Mouse (Mus musculus) heart, embryonic 16.5 days (tissue): Measurements from ENCODE around the gene Cox19. TPM values are rescaled to one million over a fixed set of nuclear protein-coding genes. Genes with fewer than 3 reads are reported as not detected.
A peak's percentile ranks its signal among the peaks of the same experiment; 100 is the strongest.

Experiments used
- ATAC-seq: fragments of 200-750 bp; cut with Nextera tagmentation; replicated peaks from 2 replicates; pipeline ENCODE4 v1.8.0; 2017; ENCODE audit warnings: moderate number of reproducible peaks; ENCODE audit not compliant: insufficient read depth, low FRiP score; ENCODE audit errors: extremely low read depth
- H3K27ac ChIP-seq: fragments of 300-500 bp; sonication (generic); 2 replicates; pipeline ENCODE4 v1.5.1; 2014; ENCODE audit warnings: mild to moderate bottlenecking, low read length, control low read depth, moderate library complexity
- H3K27me3 ChIP-seq: fragments of 300-500 bp; sonication (generic); 2 replicates; pipeline ENCODE4 v1.6.1; 2014; ENCODE audit warnings: low read length, mixed read lengths; ENCODE audit not compliant: control insufficient read depth, insufficient read depth
- H3K36me3 ChIP-seq: fragments of 300-500 bp; sonication (generic); 2 replicates; pipeline ENCODE4 v1.6.1; 2014; ENCODE audit not compliant: control insufficient read depth, insufficient read depth
- H3K4me1 ChIP-seq: fragments of 300-500 bp; sonication (generic); 2 replicates; pipeline ENCODE4 v1.6.1; 2014; ENCODE audit warnings: low read length, mixed read lengths; ENCODE audit not compliant: control insufficient read depth, insufficient read depth
- H3K4me2 ChIP-seq: fragments of 300-500 bp; sonication (generic); 2 replicates; pipeline ENCODE4 v1.6.1; 2014; ENCODE audit warnings: low read depth, mild to moderate bottlenecking, control low read depth, low read length
- H3K4me3 ChIP-seq: fragments of 300-500 bp; sonication (generic); 2 replicates; pipeline ENCODE4 v1.5.1; 2014; ENCODE audit warnings: mild to moderate bottlenecking, control low read depth, low read length
- H3K9ac ChIP-seq: fragments of 300-500 bp; sonication (generic); 2 replicates; pipeline ENCODE4 v1.6.1; 2014; ENCODE audit warnings: low read length, control low read depth
- H3K9me3 ChIP-seq: fragments of 300-500 bp; sonication (generic); replicated peaks from 2 replicates; pipeline ENCODE4 v1.6.1; 2016; ENCODE audit warnings: low read length; ENCODE audit not compliant: control insufficient read depth
- WGBS: fragments of 180-500 bp; shearing (Covaris S2); extraction: QIAGEN DNeasy Blood & Tissue Kit; methylation state at CpG from one replicate; pipeline ENCODE4 v1.1.7; 2014; 5-methylcytosine and 5-hydroxymethylcytosine counted together
- polyA plus RNA-seq: library from polyadenylated mRNA; unstranded; fragments of >200 nt; fragmentation: Nextera tagmentation; extraction: Ambion mirVana; gene quantifications from 2 replicates; pipeline ENCODE4 v1.2.1, GENCODE M21; 2015

The Cox19 gene
- polyA plus RNA-seq, 1 experiment from 2014 or later: 75.7 TPM

DNA sequence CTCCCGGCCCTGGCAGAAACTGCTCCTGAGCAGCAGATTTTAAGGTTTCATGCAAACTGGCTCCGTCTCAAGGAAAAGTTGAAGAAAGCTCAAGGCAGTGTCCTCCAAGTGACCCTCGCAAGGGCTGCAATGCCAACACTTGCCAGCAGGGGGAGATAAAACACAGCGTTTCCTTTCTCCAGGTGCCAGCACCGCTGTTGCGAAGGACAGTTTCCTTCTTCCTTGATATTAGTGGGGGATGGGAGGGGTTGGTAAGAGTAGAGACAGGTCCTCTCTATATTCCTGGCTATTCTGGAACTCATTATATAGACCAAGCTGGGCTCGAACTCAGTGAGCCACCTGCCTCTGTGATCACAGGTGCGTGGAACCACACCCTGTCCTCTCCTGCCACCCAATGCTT lies 19.5 kb downstream of the Cox19 start:
- no peaks in the 10 kb centered on the region for H3K9me3 ChIP-seq
- WGBS: 20% methylated on average over 8 of the region's 8 CpGs
- H3K4me2 ChIP-seq: no peak overlapping the region
- H3K27me3 ChIP-seq: no peaks in the 10 kb centered on the region; the same call in 1 of the 2 replicates
- no peak overlapping the region for H3K4me3 ChIP-seq
- peak overlapping the region; percentile 39; the same call in 1 of the 2 replicates for H3K9ac ChIP-seq
- peaks cover 13% of the 10 kb centered on the region for H3K4me1 ChIP-seq
- peaks cover 3% of the 10 kb centered on the region; the same call in 1 of the 2 replicates for H3K36me3 ChIP-seq
- ATAC-seq: no peak
- no peak overlapping the region for H3K27ac ChIP-seq

DNA sequence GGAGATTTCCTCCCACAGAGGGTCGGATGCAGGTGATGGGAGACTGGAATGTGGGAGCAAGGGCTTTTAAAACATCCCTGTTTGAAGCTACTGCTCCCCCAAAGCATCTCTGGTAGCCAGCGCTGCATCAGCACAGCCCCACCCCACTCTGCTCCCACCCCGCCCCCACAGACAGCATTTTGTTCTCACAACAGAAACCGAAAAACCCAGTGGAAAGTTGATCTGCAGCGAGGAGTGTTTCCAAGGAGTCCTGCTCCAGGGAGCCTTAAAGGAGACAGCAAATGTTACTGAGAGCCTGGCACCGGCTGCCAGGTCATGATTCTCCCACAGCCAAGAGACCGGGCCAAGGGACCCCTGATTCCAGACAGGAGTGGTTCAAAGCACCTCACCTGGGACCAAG lies 20.5 kb downstream of the Cox19 start:
- no peak overlapping the region for H3K4me2 ChIP-seq
- WGBS: 75% methylated on average over 7 of the region's 7 CpGs
- H3K27ac ChIP-seq: no peak overlapping the region
- no peak overlapping the region for H3K9ac ChIP-seq
- H3K4me1 ChIP-seq: peaks cover 13% of the 10 kb centered on the region
- H3K9me3 ChIP-seq: no peaks in the 10 kb centered on the region
- no peak overlapping the region for H3K4me3 ChIP-seq
- no peaks in the 10 kb centered on the region for H3K36me3 ChIP-seq
- H3K27me3 ChIP-seq: peaks cover 8% of the 10 kb centered on the region
- ATAC-seq: no peak

DNA sequence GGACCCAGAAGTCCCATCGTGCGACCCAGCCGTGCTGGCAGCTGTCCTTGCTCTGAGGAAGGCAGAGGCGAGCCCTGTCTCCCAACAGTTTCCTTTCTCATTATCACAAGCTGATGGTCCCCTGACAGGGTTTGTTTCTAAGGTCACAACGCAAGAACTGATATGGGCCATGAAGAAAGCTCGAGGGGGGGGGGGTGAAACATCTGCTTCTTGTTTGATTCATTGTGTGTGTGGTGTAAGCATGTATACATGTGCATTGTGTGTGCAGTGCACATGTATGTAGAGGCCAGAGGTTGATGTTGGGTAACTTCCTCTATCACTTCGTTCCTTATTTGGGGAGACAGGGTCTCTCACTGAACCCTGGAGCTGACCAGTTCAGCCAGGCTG lies 23.6 kb downstream of the Cox19 start:
- H3K27me3 ChIP-seq: peaks cover 31% of the 10 kb centered on the region
- H3K9me3 ChIP-seq: no peaks in the 10 kb centered on the region
- ATAC-seq: no peak
- peaks cover 23% of the 10 kb centered on the region for H3K4me1 ChIP-seq
- 52% methylated on average over 7 of the region's 7 CpGs for WGBS
- no peak overlapping the region for H3K4me3 ChIP-seq
- no peak overlapping the region for H3K4me2 ChIP-seq
- H3K36me3 ChIP-seq: no peaks in the 10 kb centered on the region
- H3K9ac ChIP-seq: no peak overlapping the region
- no peak overlapping the region for H3K27ac ChIP-seq

DNA sequence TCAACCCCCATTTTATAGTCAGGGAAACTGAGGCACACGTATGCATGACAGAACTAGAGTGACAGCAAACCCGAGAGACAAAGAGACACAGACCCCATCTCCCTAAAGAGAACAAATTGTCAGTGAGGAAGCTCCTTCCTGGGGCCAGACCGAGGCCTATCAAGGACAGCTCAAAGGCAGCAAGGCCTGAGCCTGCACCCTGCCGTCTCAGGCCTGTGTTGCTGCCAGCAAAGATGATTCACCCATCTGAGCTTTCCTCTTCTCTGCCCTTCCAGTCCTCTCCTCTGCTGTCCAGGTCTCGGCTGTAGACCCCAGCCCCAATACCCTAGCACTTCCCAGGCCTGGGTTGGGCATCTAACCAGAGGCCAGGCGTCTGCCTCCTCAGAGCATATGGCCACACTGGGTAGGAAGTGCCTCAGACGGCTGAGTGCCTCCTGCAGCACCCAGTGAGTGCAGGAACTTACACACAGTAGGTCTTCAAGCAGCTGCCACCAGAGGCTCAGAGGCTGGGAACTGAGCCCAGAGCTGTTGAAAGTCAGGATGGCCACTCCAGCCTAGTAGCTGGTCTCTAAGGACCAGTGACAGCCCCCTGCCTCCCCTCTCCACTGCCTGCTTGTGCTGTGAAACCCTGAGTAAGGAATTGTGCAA lies 24.1 kb downstream of the Cox19 start:
- no peak for ATAC-seq
- no peaks in the 10 kb centered on the region for H3K36me3 ChIP-seq
- H3K27me3 ChIP-seq: peaks cover 31% of the 10 kb centered on the region
- no peak overlapping the region for H3K4me2 ChIP-seq
- no peak overlapping the region for H3K9ac ChIP-seq
- H3K4me1 ChIP-seq: peaks cover 18% of the 10 kb centered on the region
- no peaks in the 10 kb centered on the region for H3K9me3 ChIP-seq
- no peak overlapping the region for H3K4me3 ChIP-seq
- 71% methylated on average over 7 of the region's 7 CpGs for WGBS
- no peak overlapping the region for H3K27ac ChIP-seq

DNA sequence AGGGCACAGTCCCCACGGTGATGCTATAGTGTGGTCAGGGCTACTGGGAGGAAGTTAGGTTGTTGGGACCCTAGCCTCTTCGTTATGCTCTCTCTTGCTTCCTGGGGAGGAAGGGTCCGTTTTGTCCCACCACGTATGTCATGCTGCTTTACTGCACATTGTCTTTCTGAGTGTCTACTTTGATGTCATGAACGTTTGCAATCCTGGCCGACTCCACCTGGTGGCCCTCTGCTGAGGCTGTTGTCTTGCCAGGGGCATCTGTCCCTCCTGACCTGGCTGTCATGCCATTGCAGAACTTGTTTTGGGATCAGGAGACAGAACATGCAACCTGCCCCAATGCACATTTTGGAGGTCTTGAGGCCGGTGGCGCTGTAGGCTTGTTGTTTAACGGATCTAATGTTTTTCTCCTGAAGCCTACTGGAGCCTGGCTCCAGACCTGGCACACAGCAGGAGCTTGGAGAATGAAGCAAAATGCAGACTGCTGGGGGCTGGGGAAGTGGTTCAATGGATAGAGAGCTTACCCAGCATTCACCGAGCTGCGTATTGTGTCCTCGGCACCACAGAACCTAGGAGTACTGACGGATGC lies 25.0 kb downstream of the Cox19 start:
- 67% methylated on average over 13 of the region's 13 CpGs for WGBS
- no peak for ATAC-seq
- Histone ChIP-seq H3K4me3 (no peak overlapping the region), H3K9me3 (no peaks in the 10 kb centered on the region), H3K27ac (no peak overlapping the region), H3K27me3 (peaks cover 31% of the 10 kb centered on the region), H3K9ac (no peak overlapping the region), H3K4me2 (no peak overlapping the region), H3K36me3 (no peaks in the 10 kb centered on the region), H3K4me1 (peaks cover 11% of the 10 kb centered on the region)

DNA sequence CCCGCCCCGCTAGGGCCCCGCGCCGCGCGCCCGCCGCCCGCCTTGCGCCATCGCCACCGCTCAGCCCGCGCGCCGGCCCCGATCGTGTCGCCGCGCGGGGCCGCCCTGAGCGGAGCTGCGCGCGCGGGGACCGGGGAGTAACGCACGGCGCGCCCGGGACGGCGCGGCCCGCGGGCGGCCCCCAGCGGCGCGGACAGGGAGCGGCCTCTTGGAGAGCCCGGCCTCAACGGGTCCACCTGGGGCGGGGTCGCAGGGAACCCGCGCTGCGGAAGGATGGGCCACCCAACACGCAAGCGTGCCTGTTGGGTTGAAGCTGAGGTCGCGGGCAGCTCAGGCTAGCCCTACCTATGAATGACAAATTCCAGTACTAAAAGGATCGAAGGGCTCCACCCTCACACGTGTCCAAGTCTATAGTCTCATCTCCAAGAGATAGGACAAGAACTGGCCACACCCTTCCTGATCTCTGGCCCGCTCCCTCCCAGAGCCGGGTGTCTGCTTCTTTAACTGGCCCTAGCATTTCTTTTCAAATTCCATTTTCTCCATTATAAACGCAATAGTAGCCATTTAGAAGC lies 25.7 kb downstream of the Cox19 start, which contains the start of gene Adap1:
TSS of gene Adap1 (minus strand) at position 228 of the 572 bp plus-strand sequence.
- ATAC-seq: peak; percentile 78
- WGBS: 3% methylated on average over 52 of the region's 61 CpGs
- peaks cover 11% of the 10 kb centered on the region for H3K4me1 ChIP-seq
- peak within 1 kb of the TSS; percentile 81 for H3K9ac ChIP-seq
- H3K4me3 ChIP-seq: peak within 1 kb of the TSS; percentile 73
- no peak within 1 kb of the TSS for H3K27ac ChIP-seq
- H3K4me2 ChIP-seq: peak within 1 kb of the TSS; percentile 99
- peaks cover 31% of the 10 kb centered on the region for H3K27me3 ChIP-seq
- H3K9me3 ChIP-seq: no peaks in the 10 kb centered on the region
- no peaks in the 10 kb centered on the region for H3K36me3 ChIP-seq

DNA sequence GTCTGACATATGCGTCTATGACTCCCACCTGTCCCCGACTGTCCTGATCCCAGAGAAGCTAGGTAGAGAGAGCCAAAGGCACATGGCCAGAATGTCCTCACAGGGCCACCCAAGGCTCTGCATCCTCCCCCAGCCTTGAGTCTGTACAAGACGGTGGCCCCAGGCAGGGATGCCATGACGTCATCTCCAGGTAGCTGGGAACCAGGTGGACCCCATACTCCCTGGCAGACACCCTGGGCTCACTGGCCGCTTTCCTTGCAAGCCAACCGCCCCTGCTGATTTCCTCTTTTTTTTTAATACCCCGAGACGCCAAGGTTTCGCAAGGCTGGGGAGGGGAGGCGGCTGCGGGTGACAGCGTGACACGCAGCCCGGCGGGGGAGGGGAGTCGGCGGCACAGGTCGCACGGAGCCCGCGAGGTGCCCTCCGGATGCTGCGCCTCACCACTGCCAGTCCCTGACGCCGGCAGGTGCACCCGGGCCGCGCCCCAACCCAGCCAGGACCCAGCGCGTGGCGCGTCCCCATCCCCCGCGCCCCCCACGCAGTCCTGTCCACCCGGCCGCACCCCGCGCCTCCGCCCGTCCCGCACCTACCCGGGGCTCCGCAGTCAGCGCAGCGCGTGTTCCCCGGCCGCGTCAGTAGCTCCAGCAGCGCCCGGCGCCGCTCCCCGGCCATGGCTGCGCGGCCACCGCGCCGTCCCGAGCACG lies 26.4 kb downstream of the Cox19 start:
- H3K27ac ChIP-seq: no peak overlapping the region
- H3K27me3 ChIP-seq: peaks cover 31% of the 10 kb centered on the region
- WGBS: 3% methylated on average over 39 of the region's 62 CpGs
- no peaks in the 10 kb centered on the region for H3K36me3 ChIP-seq
- peak overlapping the region; percentile 99 for H3K4me2 ChIP-seq
- no peaks in the 10 kb centered on the region for H3K9me3 ChIP-seq
- ATAC-seq: peak; percentile 38
- peak overlapping the region; percentile 81 for H3K9ac ChIP-seq
- H3K4me3 ChIP-seq: peak overlapping the region; percentile 73
- H3K4me1 ChIP-seq: peaks cover 11% of the 10 kb centered on the region

DNA sequence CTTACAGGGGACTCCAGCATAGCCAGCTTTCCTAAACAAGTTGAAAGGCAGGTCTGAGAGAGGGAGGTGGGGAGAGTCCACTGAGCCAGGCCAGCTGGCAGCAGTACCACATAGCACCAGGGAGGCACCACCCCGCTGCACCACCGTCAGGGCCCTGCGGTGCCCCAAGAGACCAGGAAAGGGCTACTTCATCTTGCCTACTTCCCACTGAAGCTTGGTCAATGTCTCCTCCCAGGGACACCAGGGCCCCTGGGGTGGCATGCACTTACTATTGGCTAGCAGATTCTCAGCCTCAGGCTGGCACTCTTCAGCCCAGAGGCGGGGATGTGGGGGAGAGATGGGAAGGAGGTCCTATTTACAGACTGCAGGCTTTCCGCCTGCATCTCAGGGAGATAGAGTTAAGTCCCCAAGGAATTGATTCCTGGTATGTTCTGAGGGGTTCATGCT lies 27.1 kb downstream of the Cox19 start:
- Histone ChIP-seq H3K4me3 (no peak overlapping the region), H3K27me3 (peaks cover 31% of the 10 kb centered on the region), H3K9ac (no peak overlapping the region), H3K9me3 (no peaks in the 10 kb centered on the region), H3K4me2 (peak overlapping the region; percentile 99; the same call in 1 of the 2 replicates), H3K27ac (no peak overlapping the region), H3K4me1 (peaks cover 11% of the 10 kb centered on the region), H3K36me3 (no peaks in the 10 kb centered on the region)
- WGBS: 59% methylated on average over 5 of the region's 5 CpGs
- ATAC-seq: peak; percentile 38; the same call in 1 of the 2 replicates
